Mouse (Mus musculus): ENCODE results near the gene Tomm5. TPM values are rescaled to one million over a fixed set of nuclear protein-coding genes. Genes with fewer than 3 reads are reported as not detected.

Tomm5 gene
- polyA plus RNA-seq (2015; fragmentation: Nextera tagmentation; extraction: Ambion mirVana) = 234 and 247 TPM in 2 replicates

DNA sequence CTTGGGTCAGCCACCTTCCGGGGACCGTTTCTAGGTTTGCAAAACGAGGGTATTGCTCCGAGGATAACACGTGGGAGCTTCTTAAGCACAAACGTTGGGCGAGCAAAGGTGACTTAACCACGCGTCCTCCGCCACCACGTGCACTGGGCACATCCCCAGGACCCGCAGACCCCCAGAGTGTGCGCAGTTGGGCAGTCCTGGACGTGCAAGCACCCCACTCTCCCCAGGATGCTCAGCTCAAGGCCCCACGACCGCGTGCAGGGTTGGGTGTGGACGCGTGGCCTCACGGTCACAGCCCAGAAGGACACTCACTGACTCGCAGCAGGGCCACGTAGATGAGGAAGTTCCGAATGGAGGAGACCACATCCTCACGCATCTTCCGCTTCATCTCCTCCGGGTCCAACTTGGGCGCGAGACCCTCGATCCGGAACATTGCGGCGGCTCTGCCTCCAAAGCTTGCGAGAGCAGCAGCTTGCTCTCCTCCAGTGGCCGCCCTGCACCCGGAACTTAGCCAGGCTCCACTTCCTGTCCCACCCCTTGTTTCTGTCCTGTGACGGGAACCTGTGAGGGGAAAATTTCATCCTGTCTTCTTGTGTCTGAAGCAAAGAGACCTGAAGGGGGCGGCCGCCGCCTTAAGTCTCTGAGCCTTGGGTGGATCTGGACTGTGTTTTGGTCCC lies at the start of gene Tomm5:
Tomm5 (minus strand) TSS at position 514 of the 677 bp plus-strand sequence.

DNA sequence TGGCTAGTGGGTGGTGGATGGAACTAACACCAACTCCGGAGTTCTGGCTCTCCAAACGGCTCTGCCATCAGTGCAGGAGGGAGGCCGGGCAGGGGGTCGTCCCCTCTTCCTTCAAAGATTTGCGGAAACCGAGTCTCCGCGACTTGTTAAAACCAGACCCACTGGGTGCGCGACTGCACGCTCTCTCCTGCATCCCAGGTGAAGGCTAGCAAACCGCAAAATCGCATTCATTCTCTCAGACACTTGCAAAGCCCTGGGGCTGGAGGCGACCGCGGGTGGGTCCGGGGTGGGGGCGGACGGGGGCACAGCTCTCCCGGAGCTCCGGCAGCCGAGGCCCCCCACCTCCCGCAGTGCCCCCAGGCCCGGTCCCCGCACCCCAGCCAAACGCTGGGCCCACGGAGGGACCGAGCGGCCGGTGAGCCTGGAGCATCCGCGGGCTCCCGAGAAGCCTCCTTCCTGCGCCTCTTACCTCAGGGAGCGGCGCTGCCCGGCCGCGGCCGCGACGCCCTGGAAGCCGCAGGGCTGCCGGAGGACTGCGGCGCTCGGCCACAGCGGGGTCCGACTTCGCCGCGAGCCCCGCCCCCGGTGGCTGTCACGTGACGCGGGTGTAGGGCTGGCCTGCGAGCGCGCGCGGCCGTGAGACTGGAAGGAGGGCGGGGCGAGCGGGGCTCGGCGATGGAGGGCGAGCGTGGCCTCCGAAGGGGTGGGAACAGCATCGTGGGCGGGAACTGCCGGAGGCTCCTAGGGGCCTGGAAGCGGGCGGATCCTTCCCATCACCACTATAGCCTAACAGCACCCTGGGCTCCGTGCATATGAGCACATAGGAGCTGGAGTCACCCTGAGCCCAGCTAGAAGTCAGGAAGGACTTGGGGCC lies 23.7 kb downstream of the Tomm5 start, which contains the start of gene Fbxo10:
Fbxo10 (minus strand) TSS at position 584 of the 874 bp plus-strand sequence.

Other genes starting within 250 kb of the Tomm5 start
- gene Grhpr, start 126.7 kb downstream of the Tomm5 start, polyA plus RNA-seq (2015; fragmentation: Nextera tagmentation; extraction: Ambion mirVana) = 27.3 and 28.4 TPM in 2 replicates
- 7.0 and 7.9 TPM in 2 replicates for gene Zbtb5, start 95.7 kb downstream of the Tomm5 start, polyA plus RNA-seq (2015; fragmentation: Nextera tagmentation; extraction: Ambion mirVana)
- gene Polr1e, start 89.5 kb downstream of the Tomm5 start, polyA plus RNA-seq (2015; fragmentation: Nextera tagmentation; extraction: Ambion mirVana) = 19.6 and 21.8 TPM in 2 replicates
- gene Fbxo10, start 23.5 kb downstream of the Tomm5 start, polyA plus RNA-seq (2015; fragmentation: Nextera tagmentation; extraction: Ambion mirVana) = 5.7 and 7.8 TPM in 2 replicates
- 0.37 and 0.50 TPM in 2 replicates for gene Frmpd1, start 76.8 kb upstream of the Tomm5 start, polyA plus RNA-seq (2015; fragmentation: Nextera tagmentation; extraction: Ambion mirVana)
- 7.6 and 8.7 TPM in 2 replicates for gene Trmt10b, start 189.0 kb upstream of the Tomm5 start, polyA plus RNA-seq (2015; fragmentation: Nextera tagmentation; extraction: Ambion mirVana)
- 7.3 TPM in 2 replicates for gene Dcaf10, start 234.0 kb upstream of the Tomm5 start, polyA plus RNA-seq (2015; fragmentation: Nextera tagmentation; extraction: Ambion mirVana)
- 76.9 and 80.0 TPM in 2 replicates for gene Exosc3, start 234.6 kb upstream of the Tomm5 start, polyA plus RNA-seq (2015; fragmentation: Nextera tagmentation; extraction: Ambion mirVana)

All from spleen, postnatal 0 days (tissue).